Mouse (Mus musculus) brain, embryonic 14.5 days (tissue): ENCODE measurements around the gene Gm20830. TPM values are rescaled to one million over a fixed set of nuclear protein-coding genes. Genes with fewer than 3 reads are reported as not detected.
"Not testable (repeated sequence)": the region's sequence is repeated elsewhere in the genome, so short reads cannot be mapped to it uniquely, and the experiment has no call there.

Experiments used
- DNase-seq: peaks from one replicate; pipeline ENCODE4 v3.0.0-alpha.2; 2011; ENCODE audit warnings: low read depth
- polyA plus RNA-seq: library from polyadenylated mRNA; depleted of rRNA; stranded (reverse); fragments of >200 nt; gene quantifications from 2 replicates; pipeline ENCODE4 v1.2.3, GENCODE M21; 2012; rRNA removed

Gm20830 gene
- not detected in 2 replicates for polyA plus RNA-seq

DNA sequence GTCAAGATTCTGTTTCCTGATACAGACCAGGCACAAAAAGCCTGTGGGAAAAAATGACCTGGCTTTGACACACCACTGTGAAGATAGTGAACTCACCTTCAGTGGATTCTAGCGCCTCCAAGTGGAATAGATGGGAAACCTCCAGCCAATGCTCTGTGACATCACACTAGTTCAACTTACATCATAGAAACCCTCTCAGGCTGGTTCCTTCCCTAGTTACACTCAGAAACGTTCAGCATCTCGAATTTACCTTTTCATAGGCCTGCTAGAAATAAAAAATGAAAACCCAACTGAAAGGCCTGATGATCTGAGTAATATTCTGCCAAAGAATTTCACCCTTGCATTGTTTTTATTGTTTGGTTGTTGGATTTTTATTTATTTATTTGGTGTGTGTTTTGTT is at the start of gene Gm20830:
Gene Gm20830, minus strand, starts transcription at position 101 of the 400 bp plus-strand sequence.
- not testable (repeated sequence) for DNase-seq

Other genes starting within 250 kb of the Gm20830 start
- not detected in 2 replicates for gene Gm21719, start 235.4 kb downstream of the Gm20830 start, polyA plus RNA-seq